In the genomic region with DNA sequence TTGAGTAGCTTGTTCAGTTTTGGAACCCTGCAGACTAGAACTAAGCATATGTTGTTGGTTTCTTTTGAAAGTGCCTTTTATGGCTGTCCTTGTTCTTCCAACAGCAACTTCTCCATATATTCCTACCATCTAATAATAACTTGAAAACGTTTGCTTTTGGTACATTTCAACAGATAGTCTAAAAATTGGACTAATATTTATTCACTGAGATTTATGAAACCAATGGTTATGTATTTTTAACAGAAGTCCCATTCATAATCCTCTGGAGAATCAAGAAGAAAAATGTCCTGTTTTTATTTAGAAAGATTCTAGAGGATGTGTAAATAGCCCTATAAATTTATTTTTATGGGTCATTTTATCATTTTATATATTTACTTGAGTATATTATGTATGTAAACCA, we compare ENCODE assay signal across 23 mouse cellular contexts. TPM values are rescaled to one million over a fixed set of nuclear protein-coding genes. Genes with fewer than 3 reads are reported as not detected.
DNase-seq lines count a peak whose midpoint lies in the region; ATAC-seq and TF ChIP-seq lines count a peak whose summit lies in the region.
"Had no signal": no experiment of that assay in that cellular context is flagged by ENCODE, and none has a peak within 500 bp of the region (broad histone marks: within the 10 kb centered on the region; RNA-seq: fewer than 3 reads in every experiment).

TSS of gene Rergl (minus strand) at position 101 of the 400 bp plus-strand sequence.

- no peak within 1 kb of the TSS for H3K4me3 ChIP-seq in heart, embryonic 13.5 days
- no peak within 1 kb of the TSS for H3K4me3 ChIP-seq in kidney, postnatal 0 days (replicated peaks; ENCODE audit: low read depth, low read length)

- intact Hi-C loops in heart, postnatal 10 days (cut with DNase I) = no loop called here

- no peak for TF ChIP-seq CTCF in kidney, postnatal 0 days (IDR thresholded peaks at IDR 0.05; ENCODE audit: low read depth)

- WGBS in heart, embryonic 13.5 days = 17% methylated on average over 1 of the region's 1 CpGs
- 31% methylated on average over 1 of the region's 1 CpGs for WGBS in kidney, postnatal 0 days

- H3K4me1 ChIP-seq in heart, embryonic 13.5 days = peaks cover 9% of the 10 kb centered on the region; the same call in 1 of the 2 replicates
- no peaks in the 10 kb centered on the region for H3K4me1 ChIP-seq in kidney, postnatal 0 days (replicated peaks; ENCODE audit: insufficient read depth, low read length)

- no peak within 1 kb of the TSS for H3K9ac ChIP-seq in heart, embryonic 13.5 days
- no peak within 1 kb of the TSS for H3K9ac ChIP-seq in kidney, postnatal 0 days (ENCODE audit: low read depth, low read length)

- H3K4me2 ChIP-seq in heart, embryonic 13.5 days = no peak within 1 kb of the TSS
- no peak within 1 kb of the TSS for H3K4me2 ChIP-seq in kidney, postnatal 0 days (ENCODE audit: low read length)

- no peaks in the 10 kb centered on the region for H3K36me3 ChIP-seq in heart, embryonic 13.5 days
- no peaks in the 10 kb centered on the region for H3K36me3 ChIP-seq in kidney, postnatal 0 days (ENCODE audit: insufficient read depth, low read length)
- H3K36me3 ChIP-seq: G1E had no signal

- no peaks in the 10 kb centered on the region for H3K9me3 ChIP-seq in heart, embryonic 13.5 days
- H3K9me3 ChIP-seq in kidney, postnatal 0 days (replicated peaks; ENCODE audit: low read length) = no peaks in the 10 kb centered on the region

- H3K27me3 ChIP-seq in heart, embryonic 13.5 days (replicated peaks) = no peaks in the 10 kb centered on the region
- no peaks in the 10 kb centered on the region for H3K27me3 ChIP-seq in kidney, postnatal 0 days (ENCODE audit: insufficient read depth, low read length)
- H3K27me3 ChIP-seq: CH12.LX, Patski had no signal

- no peak for DNase-seq in heart, postnatal 10 days
- no peak for DNase-seq in kidney, postnatal 0 days (ENCODE audit: low spot score)
- DNase-seq in kidney, adult 8-10 months = no peak
- DNase-seq: adrenal gland, adult 2 months; adrenal gland, adult 8-10 months; adrenal gland, postnatal 10 days; adrenal gland, postnatal 14 days; adrenal gland, postnatal 25 days; adrenal gland, postnatal 36 days; B cell, adult 2 months; cerebellum, adult 11 months; cerebellum, adult 11-12 months; cerebellum, adult 18-20 months had no signal

- no peak for ATAC-seq in heart, embryonic 13.5 days (ENCODE audit: extremely low read depth, insufficient number of reproducible peaks, low FRiP score, low TSS enrichment)
- no peak for ATAC-seq in kidney, postnatal 0 days (replicated peaks; ENCODE audit: low FRiP score, low read depth)
- ATAC-seq: activated CD4-positive, CD25-positive, alpha-beta regulatory T cell, adult 4 months; CD4-positive, CD25-positive, alpha-beta regulatory T cell, adult 4 months; Patski had no signal

- H3K27ac ChIP-seq in heart, embryonic 13.5 days (replicated peaks) = peak within 1 kb of the TSS; percentile 61; the same call in 1 of the 2 replicates
- no peak within 1 kb of the TSS for H3K27ac ChIP-seq in kidney, postnatal 0 days

RNA-seq across cellular contexts. Expression of gene Rergl, which starts in this region (rescaled TPM):
- polyA plus RNA-seq in heart, embryonic 13.5 days (2015; fragmentation: Nextera tagmentation; extraction: Ambion mirVana) = not detected in 2 replicates
- under 1 TPM; 0.29 to 0.37 TPM for total RNA-seq in heart, postnatal 10 days (2021)
- polyA plus RNA-seq in kidney, postnatal 0 days (2015; fragmentation: Nextera tagmentation; extraction: Ambion mirVana) = 10.8 and 14.7 TPM in 2 replicates
- total RNA-seq: adrenal gland, adult 2 months; adrenal gland, postnatal 25 days; adrenal gland, postnatal 36 days; CH12.LX; ES-E14; G1E; MEL had no signal
- polyA plus RNA-seq: activated CD4-positive, CD25-positive, alpha-beta regulatory T cell, adult 4 months; adrenal gland, adult 2 months; brain, embryonic 14.5 days; C2C12; CD4-positive, CD25-positive, alpha-beta regulatory T cell, adult 4 months; G1E; Patski had no signal

Comparison
In these comparisons a context has a peak if more than half of its experiments do, and no peak if none do; other contexts are left out.
1. RNA of gene Rergl (polyA plus RNA-seq): 10.8 to 14.7 TPM in kidney, postnatal 0 days; not detected in heart, embryonic 13.5 days; every median in the first group is over 10 times any median in the second.